Mouse (Mus musculus) lung, adult 2 months (tissue): ENCODE measurements at regions not wholly inside any gene's neighbourhood (a gene's known extent, or its start where the extent isn't known, plus 50 kb on each side); places are given as distances from the start of the nearest gene placed in this dataset.

ENCODE experiments used
- CTCF ChIP-seq: fragments of 200-500 bp; IDR thresholded peaks from 2 replicates; pipeline ENCODE4 v1.5.1; 2011; ENCODE audit warnings: mild to moderate bottlenecking, low read length, control low read depth; ENCODE audit not compliant: insufficient read depth
- POLR2A ChIP-seq: fragments of 200-500 bp; IDR thresholded peaks from 2 replicates; pipeline ENCODE4 v1.6.1; 2011; ENCODE audit warnings: low read depth, mild to moderate bottlenecking, control low read depth, low read length, borderline replicate concordance; ENCODE audit errors: extremely low read depth

GRCm38 (mm10) chr4:67477264-67477845 is 650.0 kb downstream of the Tlr4 start:
- TF ChIP-seq CTCF: 0 out of 2 replicates have a peak, but pooled peaks have one; percentile 22
- no peak for TF ChIP-seq POLR2A
